Mouse (Mus musculus): ENCODE results near the gene Riok2.

GRCm38 (mm10) chr17:17384502-17384901 lies 10.4 kb downstream of the Riok2 start:
- TF ChIP-seq CTCF (IDR thresholded peaks at IDR 0.05): no peak
- TF ChIP-seq EP300 (IDR thresholded peaks at IDR 0.05): no peak
